Mouse (Mus musculus) erythroblast, embryonic 14.5 days (primary cell): ENCODE results near the gene Chrm4. TPM values are rescaled to one million over a fixed set of nuclear protein-coding genes. Genes with fewer than 3 reads are reported as not detected.

ENCODE experiments used
- H3K27me3 ChIP-seq: 2 replicates; pipeline ENCODE4 v1.6.1; 2012; ENCODE audit warnings: inconsistent platforms; ENCODE audit not compliant: control insufficient read depth
- H3K36me3 ChIP-seq: 2 replicates; pipeline ENCODE4 v1.6.1; 2012; ENCODE audit warnings: mild to moderate bottlenecking, inconsistent platforms; ENCODE audit not compliant: control insufficient read depth
- H3K4me1 ChIP-seq: 2 replicates; pipeline ENCODE4 v1.6.1; 2012; ENCODE audit warnings: inconsistent platforms; ENCODE audit not compliant: control insufficient read depth
- H3K4me3 ChIP-seq: replicated peaks from 2 replicates; pipeline ENCODE3; 2012; ENCODE audit warnings: moderate library complexity, mild to moderate bottlenecking, inconsistent platforms
- H3K9me3 ChIP-seq: 2 replicates; pipeline ENCODE4 v1.6.1; 2012; ENCODE audit warnings: low read length, inconsistent platforms, mixed read lengths; ENCODE audit not compliant: control insufficient read depth
- GATA1 ChIP-seq: IDR thresholded peaks from 2 replicates; pipeline ENCODE4 v1.6.1; 2012; ENCODE audit warnings: low read length, inconsistent platforms, mixed read lengths
- TAL1 ChIP-seq: IDR thresholded peaks from 3 replicates; pipeline ENCODE4 v1.6.1; 2012; ENCODE audit warnings: low read length, inconsistent platforms, mixed read lengths
- polyA plus RNA-seq: library from polyadenylated mRNA; stranded (reverse); fragments of >175 nt; gene quantifications from 2 replicates; pipeline ENCODE4 v1.2.3, GENCODE M21; 2012

The Chrm4 gene
- polyA plus RNA-seq, 1 experiment, result 0.03 TPM

GRCm38 (mm10) chr2:91929455-91929854 is 2.4 kb downstream of the Chrm4 start:
- Histone ChIP-seq H3K27me3 (peaks cover 66% of the 10 kb centered on the region), H3K36me3 (peaks cover 18% of the 10 kb centered on the region), H3K4me1 (peaks cover 45% of the 10 kb centered on the region), H3K9me3 (no peaks in the 10 kb centered on the region), H3K4me3 (no peak overlapping the region)
- TF ChIP-seq TAL1 (no peak), GATA1 (no peak)

- Histone ChIP-seq H3K4me3 (no peak overlapping the region), H3K9me3 (no peaks in the 10 kb centered on the region), H3K36me3 (peaks cover 22% of the 10 kb centered on the region), H3K27me3 (peaks cover 61% of the 10 kb centered on the region), H3K4me1 (peaks cover 45% of the 10 kb centered on the region)
- no peak for TF ChIP-seq TAL1
- no peak for TF ChIP-seq GATA1
Observed at GRCm38 (mm10) chr2:91929936-91930335, 2.9 kb downstream of the Chrm4 start.

- H3K27me3 ChIP-seq, result peaks cover 52% of the 10 kb centered on the region
Observed at GRCm38 (mm10) chr2:91930761-91931291, 3.8 kb downstream of the Chrm4 start.

GRCm38 (mm10) chr2:91931328-91932159 is 4.5 kb downstream of the Chrm4 start:
- Histone ChIP-seq H3K36me3 (peaks cover 38% of the 10 kb centered on the region), H3K4me1 (peaks cover 45% of the 10 kb centered on the region), H3K27me3 (peaks cover 47% of the 10 kb centered on the region), H3K9me3 (no peaks in the 10 kb centered on the region), H3K4me3 (peak overlapping the region; percentile 39)
- TF ChIP-seq TAL1, result no peak
- TF ChIP-seq GATA1, result no peak

More at GRCm38 (mm10) chr2:91930761-91931291, 3.8 kb downstream of the Chrm4 start:
- no peaks in the 10 kb centered on the region for H3K9me3 ChIP-seq
- peaks cover 31% of the 10 kb centered on the region for H3K36me3 ChIP-seq
- TF ChIP-seq TAL1 (no peak), GATA1 (no peak)
- H3K4me3 ChIP-seq, result peak overlapping the region; percentile 39
- H3K4me1 ChIP-seq, result peaks cover 45% of the 10 kb centered on the region

- Histone ChIP-seq H3K36me3 (peaks cover 45% of the 10 kb centered on the region), H3K27me3 (peaks cover 43% of the 10 kb centered on the region), H3K4me1 (peaks cover 45% of the 10 kb centered on the region), H3K9me3 (no peaks in the 10 kb centered on the region), H3K4me3 (peak within 1 kb of the TSS; percentile 39)
- TF ChIP-seq TAL1 (no peak), GATA1 (no peak)
Observed at GRCm38 (mm10) chr2:91932160-91932711, 5.2 kb downstream of the Chrm4 start, which contains the start of gene Mdk. Mdk (minus strand) TSS chr2:91932297.

GRCm38 (mm10) chr2:91932737-91933350 is 5.8 kb downstream of the Chrm4 start:
- H3K4me3 ChIP-seq, result peak overlapping the region; percentile 34
- H3K4me1 ChIP-seq, result peaks cover 39% of the 10 kb centered on the region
- peaks cover 51% of the 10 kb centered on the region for H3K36me3 ChIP-seq

GRCm38 (mm10) chr2:91933471-91933870 is 6.4 kb downstream of the Chrm4 start:
- Histone ChIP-seq H3K27me3 (peaks cover 34% of the 10 kb centered on the region), H3K36me3 (peaks cover 58% of the 10 kb centered on the region), H3K4me3 (no peak overlapping the region), H3K9me3 (no peaks in the 10 kb centered on the region), H3K4me1 (peaks cover 33% of the 10 kb centered on the region)
- TF ChIP-seq TAL1, result no peak
- TF ChIP-seq GATA1, result no peak

More at GRCm38 (mm10) chr2:91932737-91933350, 5.8 kb downstream of the Chrm4 start:
- Histone ChIP-seq H3K9me3 (no peaks in the 10 kb centered on the region), H3K27me3 (peaks cover 40% of the 10 kb centered on the region)
- TF ChIP-seq GATA1 (no peak), TAL1 (no peak)

GRCm38 (mm10) chr2:91934016-91934415 is 7.0 kb downstream of the Chrm4 start:
- TF ChIP-seq TAL1 (no peak), GATA1 (no peak)
- Histone ChIP-seq H3K4me1 (peaks cover 33% of the 10 kb centered on the region), H3K36me3 (peaks cover 63% of the 10 kb centered on the region), H3K4me3 (no peak overlapping the region), H3K9me3 (no peaks in the 10 kb centered on the region), H3K27me3 (peaks cover 29% of the 10 kb centered on the region)
